Mouse (Mus musculus) stomach, embryonic 15.5 days (tissue): ENCODE results near the gene Ep300. TPM values are rescaled to one million over a fixed set of nuclear protein-coding genes. Genes with fewer than 3 reads are reported as not detected.
"Not testable (repeated sequence)": the region's sequence is repeated elsewhere in the genome, so short reads cannot be mapped to it uniquely, and the experiment has no call there.

Source experiments
- ATAC-seq: fragments of 200-750 bp; cut with Nextera tagmentation; 2 replicates; pipeline ENCODE4 v1.8.0; 2017; ENCODE audit warnings: low read depth, moderate number of reproducible peaks, moderate TSS enrichment; ENCODE audit not compliant: insufficient read depth, low FRiP score
- H3K27ac ChIP-seq: fragments of 300-500 bp; sonication (generic); 2 replicates; pipeline ENCODE4 v1.5.1; 2015; ENCODE audit warnings: mild to moderate bottlenecking, inconsistent platforms
- H3K27me3 ChIP-seq: fragments of 300-500 bp; sonication (generic); replicated peaks from 2 replicates; pipeline ENCODE4 v1.6.1; 2015; ENCODE audit warnings: inconsistent platforms
- H3K36me3 ChIP-seq: fragments of 300-500 bp; sonication (generic); 2 replicates; pipeline ENCODE4 v1.6.1; 2015; ENCODE audit warnings: inconsistent platforms
- H3K4me1 ChIP-seq: fragments of 300-500 bp; sonication (generic); 2 replicates; pipeline ENCODE4 v1.6.1; 2015; ENCODE audit warnings: inconsistent platforms
- H3K4me2 ChIP-seq: fragments of 300-500 bp; sonication (generic); 2 replicates; pipeline ENCODE4 v1.6.1; 2015; ENCODE audit warnings: mild to moderate bottlenecking, inconsistent platforms
- H3K4me3 ChIP-seq: fragments of 300-500 bp; sonication (generic); replicated peaks from 2 replicates; pipeline ENCODE4 v1.5.1; 2015; ENCODE audit warnings: inconsistent platforms
- H3K9ac ChIP-seq: fragments of 300-500 bp; sonication (generic); 2 replicates; pipeline ENCODE4 v1.6.1; 2015; ENCODE audit warnings: inconsistent platforms
- H3K9me3 ChIP-seq: fragments of 300-500 bp; sonication (generic); 2 replicates; pipeline ENCODE4 v1.6.1; 2016; ENCODE audit warnings: inconsistent platforms
- WGBS: fragments of 180-500 bp; shearing (Covaris S2); methylation state at CpG from one replicate; pipeline ENCODE4 v1.1.7; 2015; 5-methylcytosine and 5-hydroxymethylcytosine counted together
- microRNA-seq: library from miRNA; unstranded; fragments of <30 nt; microRNA quantifications from one replicate; pipeline ENCODE4, GENCODE M21; 2016
- polyA plus RNA-seq: library from polyadenylated mRNA; unstranded; fragments of >200 nt; fragmentation: Nextera tagmentation; extraction: Ambion mirVana; gene quantifications from 2 replicates; pipeline ENCODE4 v1.2.1, GENCODE M21; 2015

The Ep300 gene
- polyA plus RNA-seq, 1 experiment from 2014 or later: 13.1 TPM

GRCm38 (mm10) chr15:81693366-81693966, 108.3 kb downstream of the Ep300 start:
- H3K4me1 ChIP-seq: peaks cover 20% of the 10 kb centered on the region
- peaks cover 26% of the 10 kb centered on the region for H3K27me3 ChIP-seq
- no peak overlapping the region for H3K9ac ChIP-seq
- ATAC-seq: no peak
- WGBS: 4% methylated on average over 41 of the region's 41 CpGs
- H3K9me3 ChIP-seq: no peaks in the 10 kb centered on the region
- no peaks in the 10 kb centered on the region for H3K36me3 ChIP-seq
- peak overlapping the region; percentile 53 for H3K4me3 ChIP-seq
- peak overlapping the region; percentile 98 for H3K4me2 ChIP-seq
- H3K27ac ChIP-seq: no peak overlapping the region

- Histone ChIP-seq H3K4me3 (peak overlapping the region; percentile 53), H3K9me3 (no peaks in the 10 kb centered on the region), H3K9ac (peak overlapping the region; percentile 58), H3K27ac (no peak overlapping the region), H3K4me2 (peak overlapping the region; percentile 98), H3K27me3 (peaks cover 26% of the 10 kb centered on the region), H3K36me3 (no peaks in the 10 kb centered on the region), H3K4me1 (peaks cover 20% of the 10 kb centered on the region)
- ATAC-seq: peak; percentile 83
- WGBS: under 1% methylated on average over 102 of the region's 107 CpGs
Measured at GRCm38 (mm10) chr15:81693967-81694881, 109.1 kb downstream of the Ep300 start.

- peak overlapping the region; percentile 98 for H3K4me2 ChIP-seq
- no peaks in the 10 kb centered on the region for H3K9me3 ChIP-seq
- H3K27me3 ChIP-seq: peaks cover 26% of the 10 kb centered on the region
- no peak overlapping the region for H3K27ac ChIP-seq
- no peaks in the 10 kb centered on the region for H3K36me3 ChIP-seq
- H3K9ac ChIP-seq: peak overlapping the region; percentile 58; the same call in 1 of the 2 replicates
- WGBS: 29% methylated on average over 18 of the region's 19 CpGs
- H3K4me3 ChIP-seq: peak overlapping the region; percentile 53
- 0 out of 2 replicates have a peak, but pooled peaks have one; percentile 2 for ATAC-seq
- peaks cover 20% of the 10 kb centered on the region for H3K4me1 ChIP-seq
Measured at GRCm38 (mm10) chr15:81694891-81695290, 109.7 kb downstream of the Ep300 start.

GRCm38 (mm10) chr15:81697175-81697574, 112.0 kb downstream of the Ep300 start, which contains the start of gene Chadl:
Gene Chadl (minus strand): TSS chr15:81697287.
- Histone ChIP-seq H3K36me3 (no peaks in the 10 kb centered on the region), H3K27me3 (peaks cover 26% of the 10 kb centered on the region), H3K4me3 (no peak within 1 kb of the TSS), H3K4me1 (peaks cover 20% of the 10 kb centered on the region), H3K9me3 (no peaks in the 10 kb centered on the region), H3K4me2 (0 out of 2 replicates have a peak within 1 kb of the TSS, but pooled peaks have one; percentile 13), H3K9ac (no peak within 1 kb of the TSS), H3K27ac (no peak within 1 kb of the TSS)
- 62% methylated on average over 7 of the region's 7 CpGs for WGBS
- no peak for ATAC-seq

GRCm38 (mm10) chr15:81697847-81698246, 112.7 kb downstream of the Ep300 start:
- peaks cover 18% of the 10 kb centered on the region for H3K4me1 ChIP-seq
- 43% methylated on average over 3 of the region's 3 CpGs for WGBS

GRCm38 (mm10) chr15:81698532-81698931, 113.4 kb downstream of the Ep300 start:
- ATAC-seq: no peak

More at GRCm38 (mm10) chr15:81697847-81698246, 112.7 kb downstream of the Ep300 start:
- ATAC-seq: no peak
- Histone ChIP-seq H3K4me2 (no peak overlapping the region), H3K27me3 (peaks cover 20% of the 10 kb centered on the region), H3K9ac (no peak overlapping the region), H3K4me3 (no peak overlapping the region), H3K9me3 (no peaks in the 10 kb centered on the region), H3K36me3 (no peaks in the 10 kb centered on the region), H3K27ac (no peak overlapping the region)

GRCm38 (mm10) chr15:81700161-81700560, 115.0 kb downstream of the Ep300 start:
- Histone ChIP-seq H3K4me1 (no peaks in the 10 kb centered on the region), H3K27ac (no peak overlapping the region), H3K36me3 (peaks cover 9% of the 10 kb centered on the region), H3K9me3 (no peaks in the 10 kb centered on the region), H3K4me3 (no peak overlapping the region), H3K9ac (no peak overlapping the region), H3K27me3 (peaks cover 5% of the 10 kb centered on the region; the same call in 1 of the 2 replicates), H3K4me2 (no peak overlapping the region)
- no peak for ATAC-seq
- WGBS: 53% methylated on average over 2 of the region's 2 CpGs

More at GRCm38 (mm10) chr15:81698532-81698931, 113.4 kb downstream of the Ep300 start:
- no peak overlapping the region for H3K9ac ChIP-seq
- H3K27me3 ChIP-seq: peaks cover 14% of the 10 kb centered on the region
- H3K4me3 ChIP-seq: no peak overlapping the region
- 67% methylated on average over 2 of the region's 2 CpGs for WGBS
- no peaks in the 10 kb centered on the region for H3K36me3 ChIP-seq
- no peaks in the 10 kb centered on the region for H3K9me3 ChIP-seq
- no peak overlapping the region for H3K27ac ChIP-seq
- peaks cover 12% of the 10 kb centered on the region for H3K4me1 ChIP-seq
- H3K4me2 ChIP-seq: no peak overlapping the region

GRCm38 (mm10) chr15:81700601-81701000, 115.5 kb downstream of the Ep300 start:
- Histone ChIP-seq H3K27ac (no peak overlapping the region), H3K9me3 (no peaks in the 10 kb centered on the region), H3K9ac (no peak overlapping the region), H3K36me3 (peaks cover 14% of the 10 kb centered on the region), H3K4me3 (no peak overlapping the region), H3K4me1 (no peaks in the 10 kb centered on the region), H3K27me3 (0 out of 2 replicates have a peak, but pooled peaks cover 4% of the 10 kb centered on the region), H3K4me2 (no peak overlapping the region)
- no peak for ATAC-seq
- 58% methylated on average over 8 of the region's 8 CpGs for WGBS

GRCm38 (mm10) chr15:81701350-81701749, 116.2 kb downstream of the Ep300 start:
- WGBS: 75% methylated on average over 4 of the region's 4 CpGs
- H3K4me2 ChIP-seq, H3K4me3 ChIP-seq, H3K9ac ChIP-seq, H3K4me1 ChIP-seq, H3K9me3 ChIP-seq, ATAC-seq, H3K27me3 ChIP-seq, H3K27ac ChIP-seq: not testable (repeated sequence)
- H3K36me3 ChIP-seq: peaks cover 21% of the 10 kb centered on the region

Small RNA genes within 50 kb of the gene (microRNA-seq; reads per million reads assigned to microRNA genes)
- not detected for gene Gm23880

Other genes with a start within 250 kb of the Ep300 start
- 92.8 and 95.6 TPM in 2 replicates for gene Slc25a17, start 224.5 kb upstream of the Ep300 start, polyA plus RNA-seq
- gene St13, start 185.3 kb upstream of the Ep300 start, polyA plus RNA-seq: 146 and 152 TPM in 2 replicates
- 9.6 and 11.2 TPM in 2 replicates for gene Xpnpep3, start 185.2 kb upstream of the Ep300 start, polyA plus RNA-seq
- gene Dnajb7, start 177.1 kb upstream of the Ep300 start, polyA plus RNA-seq: 1.8 and 2.1 TPM in 2 replicates
- 451 and 486 TPM in 2 replicates for gene Rbx1, start 119.1 kb upstream of the Ep300 start, polyA plus RNA-seq
- 19.3 and 19.7 TPM in 2 replicates for gene L3mbtl2, start 78.5 kb downstream of the Ep300 start, polyA plus RNA-seq
- gene Chadl, start 111.9 kb downstream of the Ep300 start, polyA plus RNA-seq: 3.7 and 4.1 TPM in 2 replicates
- 23.8 and 24.1 TPM in 2 replicates for gene Zc3h7b, start 159.7 kb downstream of the Ep300 start, polyA plus RNA-seq
- 97.8 and 106 TPM in 2 replicates for gene Rangap1, start 160.2 kb downstream of the Ep300 start, polyA plus RNA-seq
- gene Tef, start 217.1 kb downstream of the Ep300 start, polyA plus RNA-seq: 24.1 and 24.6 TPM in 2 replicates